Mouse (Mus musculus) limb, embryonic 11.5 days (tissue): ENCODE results near the gene Lsm12. TPM values are rescaled to one million over a fixed set of nuclear protein-coding genes. Genes with fewer than 3 reads are reported as not detected.

Experiments
- microRNA-seq: library from miRNA; unstranded; fragments of <30 nt; microRNA quantifications from one replicate; pipeline ENCODE4, GENCODE M21; 2016
- polyA plus RNA-seq: library from polyadenylated mRNA; unstranded; fragments of >200 nt; fragmentation: Nextera tagmentation; extraction: Ambion mirVana; gene quantifications from 2 replicates; pipeline ENCODE4 v1.2.1, GENCODE M21; 2014

Gene Lsm12
- polyA plus RNA-seq, 1 experiment from 2014 or later: 74.5 TPM

Small RNA genes within 50 kb of the gene (microRNA-seq; reads per million reads assigned to microRNA genes)
- 0.92 reads per million for gene Mir8101

Other genes starting within 250 kb of the Lsm12 start
- 0.41 and 0.43 TPM in 2 replicates for gene Sost, start 218.3 kb downstream of the Lsm12 start, polyA plus RNA-seq
- gene Cfap97d1, start 201.0 kb downstream of the Lsm12 start, polyA plus RNA-seq: not detected in 2 replicates
- 9.8 and 11.3 TPM in 2 replicates for gene Dusp3, start 198.3 kb downstream of the Lsm12 start, polyA plus RNA-seq
- gene Mpp3, start 156.8 kb downstream of the Lsm12 start, polyA plus RNA-seq: 11.3 and 12.7 TPM in 2 replicates
- gene Cd300lg, start 143.8 kb downstream of the Lsm12 start, polyA plus RNA-seq: 0.35 and 0.47 TPM in 2 replicates
- 9.1 and 10.7 TPM in 2 replicates for gene Mpp2, start 96.8 kb downstream of the Lsm12 start, polyA plus RNA-seq
- gene Ppy, start 84.0 kb downstream of the Lsm12 start, polyA plus RNA-seq: not detected in 2 replicates
- gene Pyy, start 77.5 kb downstream of the Lsm12 start, polyA plus RNA-seq: not detected in 2 replicates
- gene Nags, start 39.8 kb downstream of the Lsm12 start, polyA plus RNA-seq: 0.08 and 0.13 TPM in 2 replicates
- gene Tmem101, start 28.9 kb downstream of the Lsm12 start, polyA plus RNA-seq: 39.3 and 41.2 TPM in 2 replicates
- gene G6pc3, start 4.3 kb upstream of the Lsm12 start, polyA plus RNA-seq: 39.8 and 41.9 TPM in 2 replicates
- gene Hdac5, start 44.9 kb upstream of the Lsm12 start, polyA plus RNA-seq: 21.3 and 24.0 TPM in 2 replicates
- gene BC030867, start 63.6 kb upstream of the Lsm12 start, polyA plus RNA-seq: 26.9 and 27.8 TPM in 2 replicates
- 0.13 and 0.33 TPM in 2 replicates for gene Asb16, start 83.4 kb upstream of the Lsm12 start, polyA plus RNA-seq
- gene Tmub2, start 99.6 kb upstream of the Lsm12 start, polyA plus RNA-seq: 46.7 and 51.5 TPM in 2 replicates
- 20.0 and 22.1 TPM in 2 replicates for gene Atxn7l3, start 111.3 kb upstream of the Lsm12 start, polyA plus RNA-seq
- gene Ubtf, start 134.4 kb upstream of the Lsm12 start, polyA plus RNA-seq: 87.0 and 91.4 TPM in 2 replicates
- gene Slc4a1, start 180.9 kb upstream of the Lsm12 start, polyA plus RNA-seq: 20.4 and 24.6 TPM in 2 replicates
- 0.57 and 1.0 TPM in 2 replicates for gene Rundc3a, start 208.1 kb upstream of the Lsm12 start, polyA plus RNA-seq
- 166 and 180 TPM in 2 replicates for gene Slc25a39, start 222.7 kb upstream of the Lsm12 start, polyA plus RNA-seq
- gene Grn, start 245.0 kb upstream of the Lsm12 start, polyA plus RNA-seq: 58.8 and 60.5 TPM in 2 replicates